Mouse (Mus musculus): ENCODE results near the gene Fcna.

- TF ChIP-seq CTCF (IDR thresholded peaks at IDR 0.05; ENCODE audit: low read depth, low read length) (no peak), POLR2A (IDR thresholded peaks at IDR 0.05; ENCODE audit: borderline replicate concordance, low read depth, low read length) (no peak)
These were observed 48.8 kb downstream of the Fcna start for GRCm38 (mm10) chr2:25578796-25579736.

Data from bone marrow macrophage, adult 2 months (primary cell).